Mouse (Mus musculus): Measurements from ENCODE around the gene Olfr679.
"Not testable (repeated sequence)": the region's sequence is repeated elsewhere in the genome, so short reads cannot be mapped to it uniquely, and the experiment has no call there.

Olfr679 gene

DNA sequence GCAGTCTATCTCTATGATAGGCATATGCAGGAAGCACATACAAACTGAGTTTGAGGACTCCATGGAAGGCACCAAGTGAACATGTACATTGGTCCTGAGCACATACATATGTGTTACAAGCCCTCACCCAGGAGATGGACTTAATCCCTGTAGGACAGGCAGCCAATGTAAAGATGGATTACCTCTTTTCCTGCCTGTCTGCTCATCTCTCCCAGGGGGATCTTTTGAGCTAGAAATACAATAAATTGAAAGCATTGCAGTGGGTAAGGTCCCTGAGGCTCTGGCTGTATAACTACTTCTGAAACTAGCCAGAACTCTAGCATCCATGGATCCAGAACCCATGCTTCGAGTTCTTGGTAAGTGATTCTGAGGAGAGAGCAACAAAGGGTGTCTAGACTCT lies at the start of gene Olfr679:
Gene Olfr679 (plus strand): TSS at position 301 of the 400 bp plus-strand sequence.
- DNase-seq: no peak

DNA sequence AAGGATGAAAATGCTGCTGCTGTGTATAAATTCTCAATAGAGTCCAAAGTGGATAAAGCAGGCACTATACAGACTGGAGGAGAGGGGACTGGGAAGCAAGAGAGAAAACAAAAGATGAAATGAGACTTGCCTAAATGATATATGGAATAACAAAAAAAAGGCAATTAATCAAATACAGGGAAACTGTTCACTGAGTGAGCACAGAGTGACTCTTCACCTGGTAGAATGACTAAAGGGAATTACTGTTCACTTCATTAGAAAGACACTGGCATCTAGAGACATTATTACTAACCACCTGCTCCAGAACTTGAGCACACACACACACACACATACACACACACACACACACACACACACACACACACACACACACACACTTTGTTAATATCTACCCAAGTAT lies 48.6 kb upstream of the Olfr679 start, which contains the start of gene Olfr676:
Gene Olfr676 (plus strand): TSS at position 301 of the 400 bp plus-strand sequence.
- DNase-seq: no peak

DNA sequence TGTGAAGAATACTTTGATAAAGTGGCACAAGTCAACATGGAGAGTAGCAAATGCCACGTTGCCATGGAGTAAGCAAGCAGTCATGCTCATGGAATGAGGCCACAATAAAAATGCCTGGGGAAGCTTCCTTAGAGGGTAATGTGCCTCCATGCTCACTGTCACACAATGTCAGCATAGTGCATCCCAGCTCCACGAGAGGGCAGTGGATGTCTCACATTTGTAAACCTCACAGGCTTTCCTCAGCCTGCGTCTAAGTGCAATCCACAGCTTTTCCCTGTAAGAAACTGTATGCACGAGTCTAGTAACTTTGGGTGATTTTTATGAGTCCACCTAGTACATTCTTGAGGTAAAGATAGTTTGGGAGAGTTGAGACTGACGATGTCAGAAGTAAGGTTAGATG lies 47.2 kb upstream of the Olfr679 start:
- DNase-seq: peak in 1 of 2 experiments; percentile 3

DNA sequence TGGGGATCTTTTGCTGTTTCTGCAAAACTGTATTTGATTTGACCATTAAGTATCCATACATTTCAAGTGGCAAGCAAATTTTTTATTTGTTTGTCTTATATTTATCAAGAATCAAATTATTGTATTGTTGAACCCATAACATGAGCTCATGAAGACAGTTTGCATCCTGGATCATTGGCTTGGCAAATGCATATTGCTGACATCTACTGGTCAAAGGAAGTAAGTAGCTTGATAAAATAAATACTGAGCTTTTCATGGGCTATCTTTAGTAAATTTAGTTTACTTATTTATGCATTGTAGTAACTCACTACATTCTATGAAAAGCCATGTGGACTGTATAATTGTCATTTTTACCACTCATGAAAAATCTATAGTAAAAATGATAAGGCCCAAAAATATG lies 22.1 kb upstream of the Olfr679 start:
- no peak for DNase-seq

DNA sequence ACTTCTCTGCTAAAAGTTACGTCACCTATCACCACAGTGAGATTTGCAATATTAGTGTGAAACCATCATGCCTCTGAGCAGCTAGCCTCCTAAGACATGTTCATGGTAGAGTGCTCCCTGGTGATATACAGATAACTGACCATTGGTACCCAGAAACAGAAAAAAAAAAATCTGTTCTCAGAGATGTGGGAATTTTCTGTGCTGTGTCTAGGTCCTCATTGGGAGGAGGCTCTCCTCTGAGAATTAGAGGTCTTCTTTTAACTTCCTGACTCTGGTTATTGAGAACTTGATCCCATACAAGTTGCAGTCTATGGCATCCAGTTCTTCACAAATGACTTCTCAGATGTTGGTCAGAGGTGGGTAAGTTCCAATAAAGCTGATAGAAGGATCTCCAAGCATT lies 16.8 kb upstream of the Olfr679 start, which contains the start of gene Olfr678:
Gene Olfr678 (plus strand): TSS at position 301 of the 400 bp plus-strand sequence.
- DNase-seq: no peak

DNA sequence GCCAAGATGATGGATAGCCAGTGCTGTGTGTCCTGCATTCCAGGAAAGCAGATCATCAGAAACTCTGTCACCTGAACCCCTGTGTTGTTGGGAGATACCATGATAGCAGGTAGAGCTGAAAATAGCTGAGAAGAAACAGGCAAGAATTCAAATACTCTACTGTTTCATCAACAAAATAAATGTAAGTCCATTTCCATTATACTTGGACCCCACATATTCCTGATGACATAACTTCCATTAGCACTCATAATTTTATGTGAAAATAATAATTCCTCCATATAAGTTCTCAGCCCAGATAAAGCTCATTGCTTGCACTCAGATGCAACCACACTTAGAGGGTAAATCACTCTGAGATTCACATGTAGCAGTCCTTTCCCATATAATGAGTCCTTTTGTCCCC lies 11.7 kb downstream of the Olfr679 start, which contains the start of gene Olfr680-ps1:
Gene Olfr680-ps1 (minus strand): TSS at position 101 of the 400 bp plus-strand sequence.
- not testable (repeated sequence) for DNase-seq

DNA sequence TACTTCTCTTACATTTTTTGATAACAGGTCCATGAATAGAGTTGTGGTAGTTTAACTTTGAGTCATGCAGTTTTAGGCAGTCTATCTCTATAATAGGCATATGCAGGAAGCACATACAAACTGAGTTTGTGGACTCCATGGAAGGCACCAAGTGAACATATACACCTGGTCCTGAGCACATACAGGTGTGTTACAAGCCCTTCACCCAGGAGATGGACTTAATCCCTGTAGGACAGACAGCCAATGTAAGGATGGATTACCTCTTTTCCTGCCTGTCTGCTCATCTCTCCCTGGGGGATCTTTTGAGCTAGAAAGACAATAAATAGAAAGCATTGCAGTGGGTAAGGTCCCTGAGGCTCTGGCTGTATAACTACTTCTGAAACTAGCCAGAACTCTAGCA lies 35.5 kb downstream of the Olfr679 start, which contains the start of gene Olfr681:
Gene Olfr681 (plus strand): TSS at position 301 of the 400 bp plus-strand sequence.
- DNase-seq: no peak

Measured in cerebellum, postnatal 10 days (tissue).